Comparison of ENCODE assay signal across 8 mouse cellular contexts in genomic region chr5:142401641-142402625, GRCm38 (mm10). TPM values are rescaled to one million over a fixed set of nuclear protein-coding genes. Genes with fewer than 3 reads are reported as not detected.
DNase-seq lines count a peak whose midpoint lies in the region; ATAC-seq lines count a peak whose summit lies in the region.

No protein-coding gene starts in this region.

- ATAC-seq in cerebellum, adult (ENCODE audit: insufficient number of reproducible peaks, low FRiP score, low TSS enrichment), result no peak; the same call in none of the 2 replicates
- ATAC-seq in limb, embryonic 13.5 days (ENCODE audit: low FRiP score, low read depth), result peak; percentile 55
- ATAC-seq in midbrain, embryonic 16.5 days, result peak; percentile 57

- peak overlapping the region; percentile 96 for H3K9ac ChIP-seq in limb, embryonic 13.5 days
- peak overlapping the region; percentile 97 for H3K9ac ChIP-seq in midbrain, embryonic 16.5 days (ENCODE audit: low read depth, low read length)

- H3K9me3 ChIP-seq in limb, embryonic 13.5 days, result no peaks in the 10 kb centered on the region
- no peaks in the 10 kb centered on the region for H3K9me3 ChIP-seq in midbrain, embryonic 16.5 days (replicated peaks; ENCODE audit: control insufficient read depth, low read length, poor library complexity, severe bottlenecking)

- peak; percentile 41 for DNase-seq in cerebellum, adult 11 months
- DNase-seq in A20 (ENCODE audit: low read depth, low spot score), result peak; percentile 68
- peak; percentile 20 for DNase-seq in c-Kit-negative CD71-positive TER-119-positive erythroid progenitor cells, embryonic 14.5 days (ENCODE audit: low read depth, low spot score)
- DNase-seq in gastrocnemius, postnatal 4 days (ENCODE audit: low spot score in 2 of 2), result peak; percentile 25 to 55
- DNase-seq in thymus, postnatal 36 days, result peak; percentile 59 to 68

- 2% methylated on average over 65 of the region's 67 CpGs for WGBS in limb, embryonic 13.5 days
- WGBS in midbrain, embryonic 16.5 days, result 1% methylated on average over 65 of the region's 67 CpGs

- peak overlapping the region; percentile 91 for H3K4me2 ChIP-seq in limb, embryonic 13.5 days (replicated peaks)
- peak overlapping the region; percentile 96 for H3K4me2 ChIP-seq in midbrain, embryonic 16.5 days (ENCODE audit: low read length)

- peaks cover 44% of the 10 kb centered on the region for H3K4me1 ChIP-seq in limb, embryonic 13.5 days
- H3K4me1 ChIP-seq in midbrain, embryonic 16.5 days (ENCODE audit: control insufficient read depth, insufficient read depth, low read length), result peaks cover 42% of the 10 kb centered on the region

- peak overlapping the region; percentile 78 for H3K27ac ChIP-seq in limb, embryonic 13.5 days
- H3K27ac ChIP-seq in midbrain, embryonic 16.5 days (ENCODE audit: low read length), result peak overlapping the region; percentile 86

- H3K27me3 ChIP-seq in limb, embryonic 13.5 days, result no peaks in the 10 kb centered on the region
- H3K27me3 ChIP-seq in midbrain, embryonic 16.5 days (ENCODE audit: control insufficient read depth, insufficient read depth, low read depth, low read length), result no peaks in the 10 kb centered on the region

- peak overlapping the region; percentile 87 for H3K4me3 ChIP-seq in limb, embryonic 13.5 days
- H3K4me3 ChIP-seq in midbrain, embryonic 16.5 days (ENCODE audit: low read depth, low read length), result peak overlapping the region; percentile 98

- H3K36me3 ChIP-seq in limb, embryonic 13.5 days, result peaks cover 19% of the 10 kb centered on the region
- H3K36me3 ChIP-seq in midbrain, embryonic 16.5 days (ENCODE audit: control insufficient read depth, insufficient read depth, low read length), result no peaks in the 10 kb centered on the region

RNA-seq across cellular contexts. Expression of gene Foxk1, which starts 0.6 kb away (rescaled TPM):
- 10 to 100 TPM; 26.6 to 27.9 TPM for total RNA-seq in gastrocnemius, postnatal 4 days (2021)
- 6.3 and 6.6 TPM in 2 replicates for polyA plus RNA-seq in limb, embryonic 13.5 days (2015; fragmentation: Nextera tagmentation; extraction: Ambion mirVana)
- polyA plus RNA-seq in midbrain, embryonic 16.5 days (2015; fragmentation: Nextera tagmentation; extraction: Ambion mirVana), result 6.0 and 6.7 TPM in 2 replicates
